Mouse (Mus musculus) kidney, adult 2 months (tissue): ENCODE data around the gene Tmco4. TPM values are rescaled to one million over a fixed set of nuclear protein-coding genes. Genes with fewer than 3 reads are reported as not detected.

ENCODE experiments used
- DNase-seq: peaks from one replicate; pipeline ENCODE4 v3.0.0; 2021
- H3K27ac ChIP-seq: fragments of 200-500 bp; 2 replicates; pipeline ENCODE4 v1.5.1; 2012; ENCODE audit warnings: low read depth, low read length, control low read depth, inconsistent platforms; ENCODE audit not compliant: insufficient read depth
- H3K27me3 ChIP-seq: fragments of 200-500 bp; replicated peaks from 2 replicates; pipeline ENCODE4 v1.6.1; 2012; ENCODE audit warnings: mild to moderate bottlenecking, moderate library complexity, low read length, inconsistent platforms; ENCODE audit not compliant: control insufficient read depth, insufficient read depth
- H3K36me3 ChIP-seq: fragments of 200-500 bp; 2 replicates; pipeline ENCODE4 v1.6.1; 2012; ENCODE audit warnings: mild to moderate bottlenecking, moderate library complexity, low read length, inconsistent platforms; ENCODE audit not compliant: control insufficient read depth, insufficient read depth
- H3K4me1 ChIP-seq: fragments of 200-500 bp; 2 replicates; pipeline ENCODE4 v1.6.1; 2011; ENCODE audit warnings: low read length; ENCODE audit not compliant: control insufficient read depth, insufficient read depth
- H3K4me3 ChIP-seq: fragments of 200-500 bp; 2 replicates; pipeline ENCODE4 v1.5.1; 2011; ENCODE audit warnings: mild to moderate bottlenecking, low read depth, low read length, control low read depth; ENCODE audit not compliant: insufficient read depth
- CTCF ChIP-seq: fragments of 200-500 bp; conservative IDR thresholded peaks from 2 replicates; pipeline ENCODE4 v1.5.1; 2011; ENCODE audit warnings: low read depth, mild to moderate bottlenecking, control low read depth, low read length, moderate library complexity, mixed read lengths; ENCODE audit not compliant: insufficient read depth, insufficient read length
- POLR2A ChIP-seq: fragments of 200-500 bp; IDR thresholded peaks from one replicate; pipeline ENCODE4 v1.6.1; 2011; ENCODE audit warnings: low read depth, low read length, control low read depth
- WGBS: fragments of 180-500 bp; shearing (Covaris S2); methylation state at CpG from one replicate; pipeline ENCODE4 v1.1.7; 2018; 5-methylcytosine and 5-hydroxymethylcytosine counted together
- polyA plus RNA-seq: library from polyadenylated mRNA; depleted of rRNA; stranded (reverse); fragments of >200 nt; gene quantifications from 2 replicates; pipeline ENCODE4 v1.2.3, GENCODE M21; 2012

Gene Tmco4
- polyA plus RNA-seq, 1 experiment, result 19.6 TPM

DNA sequence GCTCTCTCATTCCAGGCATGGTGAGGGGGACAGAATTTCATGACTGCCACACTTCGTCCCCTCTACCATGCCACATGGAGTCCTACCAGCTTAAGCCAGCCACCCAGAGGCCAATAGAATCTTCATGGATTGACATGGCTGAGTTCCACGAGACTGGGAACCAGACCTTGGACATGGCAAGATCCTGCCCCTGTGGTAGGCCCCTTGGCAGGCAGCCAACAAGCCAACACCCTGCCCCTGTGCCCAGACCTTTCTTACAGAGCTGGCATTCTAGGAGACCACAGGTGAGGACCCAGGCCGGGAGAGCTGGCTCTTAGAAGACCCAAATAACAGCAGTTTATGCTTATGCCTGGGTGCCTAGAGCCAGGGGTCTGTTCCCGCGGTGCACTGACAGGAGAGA, 6.8 kb upstream of the Tmco4 start:
- DNase-seq, result peak; percentile 51
- no peak overlapping the region for H3K4me3 ChIP-seq
- TF ChIP-seq CTCF, result no peak
- no peak for TF ChIP-seq POLR2A
- H3K4me1 ChIP-seq, result peaks cover 21% of the 10 kb centered on the region; the same call in 1 of the 2 replicates
- H3K27me3 ChIP-seq, result no peaks in the 10 kb centered on the region
- H3K27ac ChIP-seq, result no peak overlapping the region
- 55% methylated on average over 5 of the region's 5 CpGs for WGBS
- H3K36me3 ChIP-seq, result no peaks in the 10 kb centered on the region

DNA sequence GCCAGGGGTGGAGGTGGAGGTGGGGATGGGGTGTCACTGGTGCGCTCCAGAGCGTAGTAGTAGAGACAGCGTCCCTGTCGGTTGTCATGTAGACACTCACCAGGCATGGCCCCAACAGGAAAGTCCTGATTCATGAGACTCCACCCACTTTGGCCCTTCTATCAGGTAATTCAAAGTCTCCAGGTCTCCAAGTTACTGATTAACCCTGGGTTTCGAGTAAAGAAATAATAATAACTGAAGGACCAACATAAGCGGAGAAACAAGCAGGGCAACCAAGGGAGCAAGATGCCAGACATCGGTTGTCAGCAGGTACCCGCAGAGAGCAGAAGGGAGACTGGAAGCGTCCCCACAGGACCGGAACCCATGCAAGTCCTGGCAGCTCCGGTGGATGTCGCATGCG, 5.8 kb upstream of the Tmco4 start, which contains the start of gene Rnf186:
Rnf186 (plus strand) TSS at position 247 of the 400 bp plus-strand sequence.
- Histone ChIP-seq H3K4me1 (peaks cover 26% of the 10 kb centered on the region; the same call in 1 of the 2 replicates), H3K36me3 (no peaks in the 10 kb centered on the region), H3K27ac (peak within 1 kb of the TSS; percentile 78), H3K4me3 (peak within 1 kb of the TSS; percentile 68), H3K27me3 (no peaks in the 10 kb centered on the region)
- TF ChIP-seq POLR2A, result peak; percentile 80
- TF ChIP-seq CTCF, result peak; percentile 34
- peak; percentile 95 for DNase-seq
- 43% methylated on average over 13 of the region's 13 CpGs for WGBS

DNA sequence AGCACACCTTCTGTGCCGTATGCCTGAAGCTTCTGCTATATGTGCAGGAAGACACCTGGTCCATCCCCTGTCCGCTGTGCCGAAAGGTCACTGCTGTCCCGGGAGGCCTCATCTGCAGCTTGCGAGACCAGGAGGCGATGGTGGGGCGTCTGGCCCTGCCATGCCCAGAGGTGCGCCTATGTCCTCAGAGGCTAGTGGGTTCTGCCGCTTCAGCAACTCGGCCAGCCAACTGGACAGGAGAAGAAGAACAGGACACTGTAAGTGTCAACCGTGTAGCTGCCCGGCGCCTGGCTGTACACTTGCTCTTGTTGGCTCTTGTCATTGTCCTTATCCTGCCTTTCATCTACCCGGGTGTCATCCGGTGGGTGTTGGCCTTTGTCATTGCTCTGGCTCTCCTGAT, 5.2 kb upstream of the Tmco4 start:
- DNase-seq, result peak; percentile 65
- Histone ChIP-seq H3K4me3 (peak overlapping the region; percentile 68), H3K4me1 (peaks cover 27% of the 10 kb centered on the region; the same call in 1 of the 2 replicates), H3K27me3 (no peaks in the 10 kb centered on the region), H3K27ac (peak overlapping the region; percentile 78), H3K36me3 (no peaks in the 10 kb centered on the region)
- TF ChIP-seq CTCF, result no peak
- WGBS, result 63% methylated on average over 15 of the region's 15 CpGs

DNA sequence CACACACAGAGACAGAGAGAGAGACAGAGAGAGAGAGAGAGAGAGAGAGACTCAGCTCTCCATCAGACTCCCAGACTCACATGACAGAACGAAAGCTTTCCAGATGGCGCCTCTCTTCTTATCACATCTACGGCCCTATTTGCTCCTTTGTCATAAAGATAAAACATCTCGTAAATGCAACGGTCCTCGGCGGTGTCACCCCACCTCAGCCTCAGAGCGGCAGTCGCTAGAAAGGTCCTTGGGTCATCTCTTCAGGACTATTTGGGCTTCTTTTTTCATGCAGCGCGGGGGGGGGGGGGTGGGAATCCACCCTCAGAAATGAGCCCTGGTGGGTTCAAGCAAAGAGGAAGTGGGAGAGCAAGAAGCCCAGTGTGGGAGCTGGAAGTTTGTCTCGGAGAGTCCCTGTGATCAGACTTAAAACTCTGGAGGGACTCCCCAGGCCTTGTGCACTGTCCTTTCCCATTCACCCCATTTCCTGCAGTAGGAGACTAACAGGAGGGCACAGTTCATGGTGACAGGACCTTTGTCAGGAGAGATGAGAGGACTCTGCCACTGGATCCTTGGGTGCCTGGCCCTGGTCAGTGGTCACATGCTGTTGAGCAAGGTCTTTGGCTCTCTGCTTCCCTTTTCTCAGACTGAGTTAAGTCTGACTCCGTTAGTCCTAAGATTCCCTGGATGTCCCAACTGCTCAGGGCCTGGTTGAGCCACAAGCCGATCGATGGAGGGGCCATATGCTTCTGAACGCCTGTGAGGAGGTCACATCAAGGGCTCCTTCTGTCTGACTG, 3.7 kb upstream of the Tmco4 start:
- H3K36me3 ChIP-seq, result no peaks in the 10 kb centered on the region
- WGBS, result 67% methylated on average over 16 of the region's 16 CpGs
- TF ChIP-seq CTCF (no peak), POLR2A (no peak)
- H3K27me3 ChIP-seq, result no peaks in the 10 kb centered on the region
- DNase-seq, result peak; percentile 76
- H3K4me1 ChIP-seq, result peaks cover 30% of the 10 kb centered on the region; the same call in 1 of the 2 replicates
- H3K4me3 ChIP-seq, result peak overlapping the region; percentile 41
- H3K27ac ChIP-seq, result peak overlapping the region; percentile 78

DNA sequence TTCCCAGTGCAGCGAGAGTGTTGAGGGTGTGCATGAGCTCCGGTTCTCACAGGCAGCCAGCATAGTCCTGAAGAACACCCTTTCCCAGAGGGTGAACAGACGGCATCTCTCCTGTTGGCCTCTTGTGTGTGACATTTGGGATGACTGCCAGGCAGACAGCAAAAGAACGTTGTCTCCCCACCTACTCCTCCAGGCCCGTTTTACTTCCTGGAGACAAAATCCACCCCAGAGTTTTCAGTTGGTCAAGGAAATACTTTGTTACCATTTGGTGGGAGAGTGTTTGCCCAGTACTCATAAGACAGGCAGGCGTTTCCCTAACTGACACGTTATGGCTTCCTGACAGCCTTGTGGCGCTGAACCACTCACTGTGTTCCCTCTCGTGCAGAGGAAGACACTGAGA, 3.0 kb upstream of the Tmco4 start:
- 36% methylated on average over 9 of the region's 9 CpGs for WGBS
- no peak for TF ChIP-seq CTCF
- no peak for TF ChIP-seq POLR2A
- Histone ChIP-seq H3K4me1 (peaks cover 32% of the 10 kb centered on the region; the same call in 1 of the 2 replicates), H3K4me3 (peak overlapping the region; percentile 41), H3K36me3 (no peaks in the 10 kb centered on the region), H3K27ac (peak overlapping the region; percentile 47), H3K27me3 (no peaks in the 10 kb centered on the region)
- DNase-seq, result peak; percentile 38

DNA sequence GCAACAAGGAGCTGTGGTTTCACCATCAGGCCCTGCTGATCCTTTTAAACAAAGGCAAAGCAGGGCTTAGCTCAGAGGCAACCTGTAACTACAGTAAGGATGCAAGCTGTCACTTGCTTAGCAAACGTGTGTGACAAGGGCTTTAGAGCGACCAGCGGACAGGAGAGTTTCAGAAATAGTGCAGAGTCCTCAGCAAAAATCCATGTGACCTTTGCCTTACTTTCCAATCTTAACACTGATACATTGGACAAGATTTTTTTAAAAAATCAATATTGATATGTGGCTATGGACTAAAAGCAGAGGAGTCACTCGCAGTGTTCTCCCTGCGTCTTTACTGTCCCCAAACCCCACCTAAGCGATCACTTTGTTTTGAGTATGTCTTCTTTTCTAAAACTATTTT, 1.3 kb upstream of the Tmco4 start:
- H3K27ac ChIP-seq, result no peak overlapping the region

DNA sequence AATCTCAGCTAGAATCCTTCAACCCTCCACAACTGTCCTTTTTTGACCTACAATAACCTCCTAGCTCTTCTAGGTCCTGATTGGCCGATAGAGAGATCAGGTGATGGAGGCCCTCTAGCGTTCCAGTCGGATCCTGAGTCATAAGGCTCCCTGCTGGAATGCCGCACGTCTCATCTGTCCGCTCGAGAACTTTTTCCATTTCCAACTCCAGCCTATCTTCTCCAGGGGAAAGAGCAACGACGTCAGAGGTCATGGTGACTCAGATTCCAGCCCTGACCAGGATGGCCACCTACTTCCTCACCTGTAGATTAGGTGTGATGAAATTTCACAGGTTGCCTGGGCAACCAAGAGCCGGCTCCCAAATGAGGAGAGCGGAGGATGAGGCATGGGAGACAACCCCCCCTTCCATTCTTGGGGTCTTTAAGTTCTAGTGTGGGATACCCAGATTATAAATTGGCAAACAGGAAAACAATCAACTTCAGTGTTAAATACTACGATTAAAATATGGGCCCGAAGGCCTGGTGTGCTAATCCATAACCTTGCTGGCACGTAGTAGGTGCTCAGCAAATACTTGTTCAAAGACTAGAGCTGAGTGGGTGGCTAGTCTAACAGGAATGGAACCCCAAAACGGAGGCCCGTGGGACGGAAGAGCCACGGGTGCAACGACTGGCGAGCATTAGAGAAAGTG, 405 bp upstream of the Tmco4 start:
- TF ChIP-seq CTCF (peak; percentile 29; the same call in 1 of the 2 replicates), POLR2A (peak; percentile 80)
- Histone ChIP-seq H3K36me3 (no peaks in the 10 kb centered on the region), H3K4me1 (peaks cover 38% of the 10 kb centered on the region), H3K4me3 (peak overlapping the region; percentile 73), H3K27me3 (no peaks in the 10 kb centered on the region), H3K27ac (peak overlapping the region; percentile 99)
- 8% methylated on average over 20 of the region's 20 CpGs for WGBS
- peak; percentile 90 for DNase-seq

More for the DNA sequence above, 1.3 kb upstream of the Tmco4 start:
- TF ChIP-seq POLR2A (no peak), CTCF (no peak)
- Histone ChIP-seq H3K4me1 (peaks cover 36% of the 10 kb centered on the region), H3K27me3 (no peaks in the 10 kb centered on the region), H3K36me3 (no peaks in the 10 kb centered on the region), H3K4me3 (no peak overlapping the region)
- no peak for DNase-seq
- 84% methylated on average over 6 of the region's 6 CpGs for WGBS
